Mouse (Mus musculus) retina, postnatal 1 day (tissue): Measurements from ENCODE around the gene Nudt11.
A peak's percentile ranks its signal among the peaks of the same experiment; 100 is the strongest.
"Not testable (repeated sequence)": the region's sequence is repeated elsewhere in the genome, so short reads cannot be mapped to it uniquely, and the experiment has no call there.

ENCODE experiments used
- DNase-seq: peaks from one replicate; pipeline ENCODE4 v3.0.0-alpha.2; 2012

Nudt11 gene

DNA sequence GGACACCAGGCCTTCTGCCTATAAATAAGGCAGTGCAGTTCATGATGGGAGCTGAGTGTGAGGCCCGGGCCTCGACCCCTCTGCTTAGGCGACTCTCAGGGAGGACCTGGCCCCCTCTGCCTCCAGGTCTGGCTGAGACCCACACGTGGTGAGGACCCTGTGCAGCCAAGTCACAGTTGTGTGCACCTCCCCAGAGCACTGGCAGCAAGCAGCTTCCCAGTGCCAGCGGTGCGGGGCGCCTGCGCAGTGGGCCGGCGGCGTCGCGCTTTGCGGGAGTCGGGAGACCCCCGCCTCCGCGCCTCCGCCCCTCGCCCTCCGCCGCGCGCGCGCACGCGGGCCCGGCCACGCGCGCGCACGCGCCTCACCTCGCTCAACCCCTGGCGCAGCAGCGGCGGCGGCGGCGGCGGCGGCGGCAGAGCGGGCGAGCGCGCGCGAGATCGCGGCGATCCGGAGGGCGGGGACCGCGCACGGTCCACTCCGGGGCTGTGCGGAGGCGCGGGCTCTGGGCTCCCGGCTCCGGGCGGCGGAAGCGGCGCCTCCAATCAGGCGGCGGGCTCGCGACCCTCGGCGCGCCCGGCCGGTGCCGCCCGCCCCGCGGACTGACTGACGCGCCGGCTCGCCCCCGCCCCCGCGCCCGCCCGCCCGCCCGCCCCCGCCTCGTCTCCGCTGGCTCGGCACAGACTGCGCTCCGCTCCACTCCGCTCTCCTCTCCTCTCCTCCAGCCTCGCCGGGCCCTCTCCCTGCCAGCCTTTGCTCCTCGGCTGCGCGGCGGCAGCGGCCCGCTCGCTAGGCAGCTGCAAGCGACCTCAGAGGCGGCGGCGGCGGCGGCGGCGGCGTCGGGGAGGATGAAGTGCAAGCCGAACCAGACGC lies at the start of gene Nudt11:
Nudt11 (plus strand) TSS at position 388 of the 870 bp plus-strand sequence.
- not testable (repeated sequence) for DNase-seq

DNA sequence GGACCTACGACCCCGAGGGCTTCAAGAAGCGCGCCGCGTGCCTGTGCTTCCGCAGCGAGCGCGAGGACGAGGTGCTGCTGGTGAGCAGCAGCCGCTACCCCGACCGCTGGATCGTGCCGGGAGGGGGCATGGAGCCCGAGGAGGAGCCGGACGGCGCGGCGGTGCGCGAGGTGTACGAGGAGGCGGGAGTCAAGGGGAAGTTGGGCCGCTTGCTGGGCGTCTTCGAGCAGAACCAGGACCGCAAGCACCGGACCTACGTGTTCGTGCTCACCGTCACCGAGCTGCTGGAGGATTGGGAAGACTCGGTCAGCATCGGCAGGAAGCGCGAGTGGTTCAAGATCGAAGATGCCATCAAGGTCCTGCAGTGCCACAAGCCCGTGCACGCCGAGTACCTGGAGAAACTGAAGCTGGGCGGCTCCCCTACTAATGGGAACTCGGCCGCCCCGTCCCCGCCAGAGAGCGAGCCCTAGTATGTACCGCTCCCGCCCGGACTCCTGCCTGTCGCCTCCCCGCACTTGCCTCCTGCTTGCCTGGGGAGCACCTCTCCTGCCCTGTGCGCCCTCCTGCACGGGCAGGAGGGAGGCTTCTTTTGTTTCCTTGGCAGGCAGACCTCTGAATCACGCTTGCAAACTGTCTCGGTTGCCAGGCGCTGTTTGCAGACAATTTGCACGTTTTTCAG lies 822 bp downstream of the Nudt11 start:
- not testable (repeated sequence) for DNase-seq

DNA sequence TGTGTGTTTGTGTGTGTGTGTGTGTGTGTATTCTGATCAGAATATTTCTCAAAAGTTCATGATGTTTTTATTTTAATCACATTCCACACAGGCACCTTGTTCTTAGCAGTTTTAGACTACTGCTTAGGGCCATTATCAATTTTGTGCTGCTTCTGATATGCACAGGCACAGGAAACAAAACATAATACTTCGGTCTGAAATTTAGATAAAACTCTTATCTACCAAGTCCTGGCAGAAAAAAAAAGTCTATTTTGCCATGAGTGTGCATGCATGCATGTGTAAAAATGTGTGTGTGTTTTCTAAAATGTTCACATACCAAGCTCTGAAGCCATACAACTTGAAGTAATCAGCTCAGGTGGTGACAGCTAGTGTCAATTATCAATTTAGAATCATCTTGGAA lies 14.3 kb downstream of the Nudt11 start:
- no peak for DNase-seq

GRCm38 (mm10) chrX:6082954-6083680 lies 35.9 kb downstream of the Nudt11 start, which contains the start of gene AU022751:
AU022751 (minus strand) TSS chrX:6083419.
- DNase-seq: no peak

DNA sequence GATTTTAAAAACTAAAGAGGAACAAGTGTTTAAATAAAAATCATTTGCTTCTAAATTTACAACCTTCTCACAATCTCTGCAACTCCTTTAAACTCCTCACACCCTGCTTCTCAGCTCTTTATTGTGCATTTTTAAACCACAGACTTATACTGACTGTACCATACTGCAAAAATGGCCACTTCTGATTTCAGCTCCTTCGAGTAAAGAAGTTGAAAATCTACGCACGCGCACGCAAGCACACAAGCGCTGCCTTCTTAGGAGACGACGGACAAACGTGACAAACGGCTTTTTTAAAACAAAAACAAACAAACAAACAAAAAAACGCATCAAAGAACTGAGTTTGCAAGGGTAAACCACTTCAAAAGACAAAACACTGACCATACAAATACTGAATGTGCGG lies 44.3 kb downstream of the Nudt11 start:
- no peak for DNase-seq

- peak; percentile 77 for DNase-seq
Measured at GRCm38 (mm10) chrX:6091996-6092757, 44.9 kb downstream of the Nudt11 start.
